Mouse (Mus musculus): ENCODE results near the gene Pappa2.

Gene Pappa2

GRCm38 (mm10) chr1:158980390-158980789 is at the start of gene Pappa2:
Gene Pappa2 (minus strand): TSS chr1:158980490.
- DNase-seq (ENCODE audit: low spot score) = no peak

GRCm38 (mm10) chr1:159029106-159029505 is 48.8 kb upstream of the Pappa2 start:
- no peak for DNase-seq (ENCODE audit: low spot score)

- DNase-seq (ENCODE audit: low spot score) = no peak
These were observed 34.8 kb upstream of the Pappa2 start for GRCm38 (mm10) chr1:159014940-159015660.

GRCm38 (mm10) chr1:158987042-158987441 is 6.8 kb upstream of the Pappa2 start:
- no peak for DNase-seq (ENCODE audit: low spot score)

GRCm38 (mm10) chr1:158962340-158962739 is 17.9 kb downstream of the Pappa2 start:
- no peak for DNase-seq (ENCODE audit: low spot score)

GRCm38 (mm10) chr1:158960984-158961383 is 19.3 kb downstream of the Pappa2 start:
- DNase-seq (ENCODE audit: low spot score) = no peak

- DNase-seq (ENCODE audit: low spot score) = no peak
These were observed 19.7 kb downstream of the Pappa2 start for GRCm38 (mm10) chr1:158960549-158960948.

- no peak for DNase-seq (ENCODE audit: low spot score)
These were observed 23.9 kb downstream of the Pappa2 start for GRCm38 (mm10) chr1:158956361-158956760.

- no peak for DNase-seq (ENCODE audit: low spot score)
These were observed 25.5 kb downstream of the Pappa2 start for GRCm38 (mm10) chr1:158954785-158955184.

GRCm38 (mm10) chr1:158953479-158954207 is 26.6 kb downstream of the Pappa2 start:
- peak; percentile 17 for DNase-seq (ENCODE audit: low spot score)

GRCm38 (mm10) chr1:158949041-158949440 is 31.2 kb downstream of the Pappa2 start:
- DNase-seq (ENCODE audit: low spot score) = no peak

GRCm38 (mm10) chr1:158947981-158948735 is 32.1 kb downstream of the Pappa2 start:
- no peak for DNase-seq (ENCODE audit: low spot score)

GRCm38 (mm10) chr1:158944936-158945335 is 35.4 kb downstream of the Pappa2 start:
- no peak for DNase-seq (ENCODE audit: low spot score)

GRCm38 (mm10) chr1:158942864-158943263 is 37.4 kb downstream of the Pappa2 start:
- DNase-seq (ENCODE audit: low spot score) = no peak

- no peak for DNase-seq (ENCODE audit: low spot score)
These were observed 39.3 kb downstream of the Pappa2 start for GRCm38 (mm10) chr1:158940966-158941365.

- DNase-seq (ENCODE audit: low spot score) = no peak
These were observed 45.8 kb downstream of the Pappa2 start for GRCm38 (mm10) chr1:158934447-158934846.

- DNase-seq (ENCODE audit: low spot score) = no peak
These were observed 49.0 kb downstream of the Pappa2 start for GRCm38 (mm10) chr1:158931202-158931827.

GRCm38 (mm10) chr1:158929369-158929768 is 50.9 kb downstream of the Pappa2 start:
- DNase-seq (ENCODE audit: low spot score) = no peak

GRCm38 (mm10) chr1:158920451-158920850 is 59.8 kb downstream of the Pappa2 start:
- DNase-seq (ENCODE audit: low spot score) = no peak

GRCm38 (mm10) chr1:158918890-158919289 is 61.4 kb downstream of the Pappa2 start:
- DNase-seq (ENCODE audit: low spot score) = no peak

- no peak for DNase-seq (ENCODE audit: low spot score)
These were observed 63.2 kb downstream of the Pappa2 start for GRCm38 (mm10) chr1:158917067-158917466.

- no peak for DNase-seq (ENCODE audit: low spot score)
These were observed 64.7 kb downstream of the Pappa2 start for GRCm38 (mm10) chr1:158915592-158915991.
